Mouse (Mus musculus) ES-Bruce4 (cell line): ENCODE measurements around the gene Gpr171.

Source experiments
- CTCF ChIP-seq: IDR thresholded peaks from one replicate; pipeline ENCODE4 v1.8.1; 2011; ENCODE audit warnings: low read depth, low read length
- EP300 ChIP-seq: IDR thresholded peaks from 2 replicates; pipeline ENCODE4 v1.6.1; 2011; ENCODE audit warnings: low read depth, low read length; ENCODE audit not compliant: insufficient read depth
- POLR2A ChIP-seq: IDR thresholded peaks from one replicate; pipeline ENCODE4 v1.8.1; 2011; ENCODE audit warnings: low read length; ENCODE audit not compliant: insufficient read depth

- TF ChIP-seq POLR2A (no peak), EP300 (no peak), CTCF (no peak)
Observed at GRCm38 (mm10) chr3:59080293-59080916, 21.2 kb downstream of the Gpr171 start.
